Mouse (Mus musculus) C2C12 (cell line): ENCODE results near the gene Nobox.

Experiments
- CEBPB ChIP-seq: IDR thresholded peaks from one replicate; pipeline ENCODE4 v1.6.1; 2011; ENCODE audit warnings: low read depth, mild to moderate bottlenecking, control low read depth, moderate library complexity
- CTCF ChIP-seq: IDR thresholded peaks from one replicate; pipeline ENCODE4 v1.5.1; 2011; ENCODE audit not compliant: control insufficient read depth, insufficient read depth, insufficient read length
- MAX ChIP-seq: IDR thresholded peaks from one replicate; pipeline ENCODE4 v1.6.1; 2011; ENCODE audit warnings: mild to moderate bottlenecking, control low read depth
- MYOD1 ChIP-seq: IDR thresholded peaks from one replicate; pipeline ENCODE4 v1.6.1; 2011; ENCODE audit warnings: low read depth; ENCODE audit not compliant: control insufficient read depth, insufficient read length
- MYOG ChIP-seq: IDR thresholded peaks from one replicate; pipeline ENCODE4 v1.6.1; 2011; ENCODE audit not compliant: control insufficient read depth, insufficient read length; ENCODE audit errors: extremely low read depth

DNA sequence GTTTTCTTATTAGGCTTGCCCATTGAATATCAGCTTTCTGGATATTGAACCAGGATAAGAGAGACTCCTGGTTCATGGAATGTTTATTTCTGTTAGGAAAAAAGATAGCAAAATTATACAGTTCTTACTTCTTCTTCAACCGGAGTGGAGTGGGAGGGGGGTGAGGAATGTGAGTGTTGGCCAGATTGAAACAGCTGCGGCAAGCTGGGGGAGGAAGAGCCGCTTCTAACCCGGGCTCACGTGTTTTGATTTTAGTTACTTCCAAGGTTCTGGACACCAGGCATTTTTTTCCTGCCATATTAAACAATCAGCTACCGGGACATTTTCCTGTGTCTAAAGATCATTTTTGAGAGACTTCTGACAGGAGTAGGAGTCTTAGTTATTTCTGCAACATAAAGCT lies 717 bp upstream of the Nobox start:
- TF ChIP-seq CTCF, result no peak
- no peak for TF ChIP-seq MAX
- TF ChIP-seq MYOG, result no peak
- no peak for TF ChIP-seq MYOD1
- TF ChIP-seq CEBPB, result no peak
